In genomic region chr1:90999911-91000601, GRCm38 (mm10) we compare ENCODE assay signal across 9 mouse cellular contexts. TPM values are rescaled to one million over a fixed set of nuclear protein-coding genes. Genes with fewer than 3 reads are reported as not detected.
DNase-seq lines count a peak whose midpoint lies in the region; ATAC-seq and TF ChIP-seq lines count a peak whose summit lies in the region.
"Had no signal": no experiment of that assay in that cellular context is flagged by ENCODE, and none has a peak within 500 bp of the region (broad histone marks: within the 10 kb centered on the region; RNA-seq: fewer than 3 reads in every experiment).

No protein-coding gene starts in this region.

- TF ChIP-seq POLR2A in ES-Bruce4 (IDR thresholded peaks at IDR 0.05; ENCODE audit: insufficient read depth, low read length), result no peak
- TF ChIP-seq POLR2A in cortical plate, adult 2 months (IDR thresholded peaks at IDR 0.05; ENCODE audit: extremely low read depth, insufficient read depth, low read length), result no peak

- no peak for TF ChIP-seq EP300 in ES-Bruce4 (IDR thresholded peaks at IDR 0.05; ENCODE audit: insufficient read depth, low read depth, low read length)
- no peak for TF ChIP-seq EP300 in liver, postnatal 0 days (IDR thresholded peaks at IDR 0.05; ENCODE audit: low read depth)

- TF ChIP-seq CTCF in ES-Bruce4 (IDR thresholded peaks at IDR 0.05; ENCODE audit: low read depth, low read length), result no peak
- no peak for TF ChIP-seq CTCF in cortical plate, adult 2 months (IDR thresholded peaks at IDR 0.05; ENCODE audit: extremely low read depth, insufficient read depth, low read length)
- no peak for TF ChIP-seq CTCF in liver, postnatal 0 days (IDR thresholded peaks at IDR 0.05; ENCODE audit: low read depth)

- no peaks in the 10 kb centered on the region for H3K4me1 ChIP-seq in ES-Bruce4 (ENCODE audit: control insufficient read depth, insufficient read depth, low read length)
- H3K4me1 ChIP-seq in cortical plate, adult 2 months (ENCODE audit: control insufficient read depth, insufficient read depth, low read length), result peaks cover 5% of the 10 kb centered on the region
- H3K4me1 ChIP-seq in liver, postnatal 0 days (ENCODE audit: insufficient read depth), result peaks cover 13% of the 10 kb centered on the region

- H3K9ac ChIP-seq in ES-Bruce4 (ENCODE audit: low read depth, poor library complexity, severe bottlenecking), result 0 out of 2 replicates have a peak overlapping the region, but pooled peaks have one; percentile 79
- no peak overlapping the region for H3K9ac ChIP-seq in liver, postnatal 0 days (replicated peaks)
- H3K9ac ChIP-seq: liver, embryonic 15.5 days had no signal

- H3K36me3 ChIP-seq in ES-Bruce4 (ENCODE audit: control insufficient read depth, insufficient read depth, low read length, poor library complexity, severe bottlenecking), result no peaks in the 10 kb centered on the region
- H3K36me3 ChIP-seq in liver, postnatal 0 days (replicated peaks; ENCODE audit: insufficient read depth, low read length), result no peaks in the 10 kb centered on the region
- H3K36me3 ChIP-seq: liver, embryonic 15.5 days had no signal

- H3K27me3 ChIP-seq in ES-Bruce4 (ENCODE audit: control insufficient read depth, insufficient read depth, low read length, poor library complexity, severe bottlenecking), result peaks cover 10% of the 10 kb centered on the region
- 0 out of 2 replicates have a peak, but pooled peaks cover 9% of the 10 kb centered on the region for H3K27me3 ChIP-seq in liver, postnatal 0 days (ENCODE audit: insufficient read depth, low read length)

- no peaks in the 10 kb centered on the region for H3K9me3 ChIP-seq in ES-Bruce4 (replicated peaks; ENCODE audit: control insufficient read depth, insufficient read depth, low read length, poor library complexity, severe bottlenecking)
- no peaks in the 10 kb centered on the region for H3K9me3 ChIP-seq in liver, postnatal 0 days (ENCODE audit: low read length)
- H3K9me3 ChIP-seq: liver, embryonic 15.5 days had no signal

- ATAC-seq in liver, postnatal 0 days, result no peak
- ATAC-seq in megakaryocyte-erythroid progenitor cell, adult 5-6 weeks (replicated peaks; ENCODE audit: low FRiP score, low TSS enrichment, poor library complexity, severe bottlenecking), result no peak

- peak; percentile 69 to 75 for DNase-seq in heart, postnatal 10 days
- no peak for DNase-seq in liver, postnatal 0 days
- DNase-seq in thymus, postnatal 25 days, result no peak
- no peak for DNase-seq in right cerebral cortex, adult 18-20 months

- 47% methylated on average over 10 of the region's 10 CpGs for WGBS in liver, postnatal 0 days (ENCODE audit: insufficient replicate concordance)

- H3K27ac ChIP-seq in ES-Bruce4 (ENCODE audit: insufficient read depth, low read length), result no peak overlapping the region
- H3K27ac ChIP-seq in cortical plate, adult 2 months (ENCODE audit: insufficient read depth, low read length), result no peak overlapping the region
- H3K27ac ChIP-seq in liver, postnatal 0 days (ENCODE audit: low read depth), result no peak overlapping the region
- H3K27ac ChIP-seq: liver, embryonic 15.5 days had no signal

- H3K4me3 ChIP-seq in ES-Bruce4 (ENCODE audit: low read depth, low read length), result no peak overlapping the region
- peak overlapping the region; percentile 88 for H3K4me3 ChIP-seq in cortical plate, adult 2 months (ENCODE audit: insufficient read depth, low read length)
- no peak overlapping the region for H3K4me3 ChIP-seq in liver, postnatal 0 days (ENCODE audit: low read depth, low read length)

- intact Hi-C loops in heart, postnatal 10 days (cut with DNase I), result loop anchor here (1.0 to 5.0 kb wide), 2 partner anchors 15 to 52 kb away; no protein-coding TSS in a partner anchor

- peak overlapping the region; percentile 93; the same call in 1 of the 2 replicates for H3K4me2 ChIP-seq in liver, postnatal 0 days (ENCODE audit: low read depth, low read length)

RNA-seq across cellular contexts. Expression of gene Lrrfip1, which starts 1.5 kb away (rescaled TPM):
- 88.7 and 97.2 TPM in 2 replicates for polyA plus RNA-seq in ES-Bruce4 (2011; ENCODE audit: insufficient read depth, insufficient read length, low read depth, missing spikeins)
- 80.0 and 92.5 TPM in 2 replicates for polyA plus RNA-seq in cortical plate, adult 2 months (2012; rRNA removed)
- total RNA-seq in heart, postnatal 10 days (2021), result 100 to 1,000 TPM; 172 to 186 TPM
- polyA plus RNA-seq in liver, postnatal 0 days (2015; fragmentation: Nextera tagmentation; extraction: Ambion mirVana), result 21.9 and 22.7 TPM in 2 replicates
- 29.4 and 35.8 TPM in 2 replicates for total RNA-seq in megakaryocyte-erythroid progenitor cell, adult 5-6 weeks (2014; fragmentation: Nextera tagmentation)
- total RNA-seq in megakaryocyte-erythroid progenitor cell, adult 5-6 weeks (2017), result 42.4 and 70.7 TPM in 2 replicates

RNA-seq across cellular contexts. Expression of gene Rab17, which starts 30.6 kb away (rescaled TPM):
- 0.94 and 1.0 TPM in 2 replicates for polyA plus RNA-seq in ES-Bruce4 (2011; ENCODE audit: insufficient read depth, insufficient read length, low read depth, missing spikeins)
- polyA plus RNA-seq in cortical plate, adult 2 months (2012; rRNA removed), result 0.06 and 0.11 TPM in 2 replicates
- total RNA-seq in heart, postnatal 10 days (2021), result 1 to 10 TPM; 3.8 to 5.0 TPM
- 8.2 and 8.6 TPM in 2 replicates for polyA plus RNA-seq in liver, postnatal 0 days (2015; fragmentation: Nextera tagmentation; extraction: Ambion mirVana)
- 0.69 TPM in 1 of 2 replicates, not detected in the other for total RNA-seq in megakaryocyte-erythroid progenitor cell, adult 5-6 weeks (2014; fragmentation: Nextera tagmentation)
- total RNA-seq in megakaryocyte-erythroid progenitor cell, adult 5-6 weeks (2017), result 0.47 and 1.1 TPM in 2 replicates

RNA-seq across cellular contexts. Expression of gene Prlh, which starts 47.1 kb away (rescaled TPM):
- polyA plus RNA-seq in ES-Bruce4 (2011; ENCODE audit: insufficient read depth, insufficient read length, low read depth, missing spikeins), result not detected in 2 replicates
- polyA plus RNA-seq in cortical plate, adult 2 months (2012; rRNA removed), result not detected in 2 replicates
- total RNA-seq in heart, postnatal 10 days (2021), result not detected
- polyA plus RNA-seq in liver, postnatal 0 days (2015; fragmentation: Nextera tagmentation; extraction: Ambion mirVana), result not detected in 2 replicates
- not detected in 2 replicates for total RNA-seq in megakaryocyte-erythroid progenitor cell, adult 5-6 weeks (2014; fragmentation: Nextera tagmentation)
- total RNA-seq in megakaryocyte-erythroid progenitor cell, adult 5-6 weeks (2017), result not detected in 2 replicates
- polyA plus RNA-seq: frontal cortex, adult 2 months; liver, embryonic 15.5 days had no signal

Comparison
In these comparisons a context has a peak if more than half of its experiments do, and no peak if none do; other contexts are left out.
1. DNase-seq: peak in heart, postnatal 10 days (2 of 2); none in liver, postnatal 0 days (single experiment), thymus, postnatal 25 days (single experiment) and right cerebral cortex, adult 18-20 months (single experiment).